Mouse (Mus musculus) heart, postnatal 10 days (tissue): ENCODE measurements around the gene Zfp326. TPM values are rescaled to one million over a fixed set of nuclear protein-coding genes. Genes with fewer than 3 reads are reported as not detected.

Experiments used
- DNase-seq, 2 experiments: peaks; one replicate each; pipeline ENCODE4 v3.0.0; 2021
- intact Hi-C: fragments of 180-260 bp; cut with DNase I; formaldehyde crosslinking; loops from one replicate; pipeline ENCODE4 v1.15.1; 2025
- total RNA-seq, 2 experiments: library from RNA; stranded (reverse); gene quantifications; 2 replicates each; pipeline ENCODE4 v1.2.3; 2021

Gene Zfp326
- 10 to 100 TPM; 21.1 to 21.9 TPM for total RNA-seq

GRCm38 (mm10) chr5:105876068-105876924 lies at the start of gene Zfp326:
Zfp326 (plus strand) TSS chr5:105876565.
- DNase-seq = peak; percentile 94
- intact Hi-C loops = no loop called here

GRCm38 (mm10) chr5:105826916-105827510 lies 49.4 kb upstream of the Zfp326 start:
- intact Hi-C loops = no loop called here
- DNase-seq = no peak

DNA sequence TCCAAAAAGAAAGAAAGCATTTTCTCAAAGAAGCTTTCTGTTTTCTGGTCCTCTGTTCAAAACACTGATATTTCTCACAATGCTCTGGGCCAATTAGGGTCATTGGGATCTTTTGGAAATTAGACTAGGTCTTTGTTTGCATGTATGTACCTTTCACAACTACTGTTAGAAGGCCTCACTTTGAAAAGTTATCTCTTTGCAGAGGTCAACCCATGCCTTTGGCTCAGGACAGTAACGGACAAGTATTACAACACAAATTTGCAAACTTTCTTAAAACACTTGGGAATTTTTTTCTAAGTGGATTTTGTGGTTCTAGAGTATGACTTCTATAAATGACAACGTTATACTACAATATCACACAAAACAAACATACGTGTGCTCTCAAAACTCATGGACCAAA lies 48.3 kb upstream of the Zfp326 start:
- intact Hi-C loops = no loop called here
- DNase-seq = no peak

DNA sequence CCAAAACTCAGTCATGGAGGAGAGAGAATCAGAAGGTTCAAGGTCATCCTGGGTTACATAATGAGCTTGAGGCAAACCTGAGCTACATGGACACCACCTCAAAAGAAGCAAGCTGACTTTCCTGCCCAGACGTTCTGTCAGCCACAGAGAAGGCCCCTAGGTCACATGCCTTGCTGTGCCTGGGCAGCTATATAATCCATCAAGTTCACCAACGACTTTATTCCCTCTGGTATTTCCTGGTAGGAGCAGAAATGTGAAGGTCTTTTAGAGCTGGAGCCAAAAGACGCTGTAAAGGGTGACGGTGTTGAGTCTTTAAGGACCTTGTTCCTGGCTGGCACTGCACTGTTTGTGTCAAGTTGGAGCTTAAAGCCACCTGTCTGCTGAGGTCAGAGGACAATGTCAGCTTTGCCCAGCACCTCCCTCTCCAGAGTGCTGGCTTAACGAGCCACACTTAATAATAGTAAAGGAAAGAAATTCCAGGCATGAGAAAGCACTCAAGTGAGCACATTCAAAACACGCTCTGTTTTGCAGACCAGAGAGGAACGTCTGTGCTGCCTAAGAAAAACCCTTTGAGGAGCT lies 47.3 kb upstream of the Zfp326 start:
- intact Hi-C loops = no loop called here
- no peak for DNase-seq

- peak; percentile 58 for DNase-seq
- intact Hi-C loops = no loop called here
Measured at GRCm38 (mm10) chr5:105832140-105832539, 44.2 kb upstream of the Zfp326 start.

DNA sequence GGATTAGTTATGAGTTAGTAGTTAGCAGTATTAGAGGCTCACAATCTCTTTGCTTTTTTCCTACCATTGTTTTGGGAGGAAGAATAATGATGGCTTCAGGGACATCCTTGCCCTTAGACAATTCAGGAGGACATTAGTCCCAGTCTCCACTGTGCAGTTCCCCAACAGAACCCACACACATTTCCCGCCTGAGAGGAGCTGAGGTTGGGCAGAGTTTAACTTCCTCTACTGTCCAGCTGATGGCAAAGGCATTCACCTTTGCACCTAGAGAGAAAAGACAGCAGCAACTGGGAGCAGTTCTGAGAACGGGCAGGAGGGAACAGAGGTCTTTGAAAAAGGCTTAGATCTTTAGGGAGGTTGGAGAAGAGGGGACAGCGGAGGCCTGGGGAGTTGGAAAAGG lies 42.4 kb upstream of the Zfp326 start:
- intact Hi-C loops = no loop called here
- DNase-seq = no peak

GRCm38 (mm10) chr5:105836006-105836405 lies 40.4 kb upstream of the Zfp326 start:
- peak; percentile 43 to 64 for DNase-seq
- intact Hi-C loops = no loop called here

DNA sequence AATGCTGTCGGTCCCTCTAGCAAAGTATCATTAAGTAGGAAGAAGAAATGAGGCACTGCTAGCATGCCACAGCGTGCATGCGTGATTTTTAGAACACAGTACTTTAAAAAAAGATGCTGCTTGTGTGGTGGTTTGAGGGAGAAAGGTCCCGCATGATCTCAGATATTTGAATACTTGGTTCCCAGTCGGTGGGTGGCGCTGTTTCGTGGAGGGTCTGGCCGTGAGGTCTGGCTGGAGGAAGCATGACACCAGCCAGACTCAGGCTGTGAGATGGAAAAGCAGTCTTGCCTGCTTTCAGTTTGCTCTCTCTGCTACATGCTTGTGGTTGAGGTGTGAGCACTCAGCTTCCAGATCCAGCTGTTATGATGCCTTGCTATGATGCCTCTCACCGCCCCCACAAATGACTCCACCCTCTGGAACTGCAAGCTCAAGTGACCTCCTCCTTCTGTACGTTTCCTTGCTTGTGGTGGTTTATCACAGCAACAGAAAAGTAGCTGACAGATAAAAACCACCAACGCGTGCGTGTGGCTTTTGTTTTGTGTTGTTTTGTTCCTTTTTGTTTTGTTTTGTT lies 36.5 kb upstream of the Zfp326 start:
- DNase-seq = no peak
- intact Hi-C loops = no loop called here

DNA sequence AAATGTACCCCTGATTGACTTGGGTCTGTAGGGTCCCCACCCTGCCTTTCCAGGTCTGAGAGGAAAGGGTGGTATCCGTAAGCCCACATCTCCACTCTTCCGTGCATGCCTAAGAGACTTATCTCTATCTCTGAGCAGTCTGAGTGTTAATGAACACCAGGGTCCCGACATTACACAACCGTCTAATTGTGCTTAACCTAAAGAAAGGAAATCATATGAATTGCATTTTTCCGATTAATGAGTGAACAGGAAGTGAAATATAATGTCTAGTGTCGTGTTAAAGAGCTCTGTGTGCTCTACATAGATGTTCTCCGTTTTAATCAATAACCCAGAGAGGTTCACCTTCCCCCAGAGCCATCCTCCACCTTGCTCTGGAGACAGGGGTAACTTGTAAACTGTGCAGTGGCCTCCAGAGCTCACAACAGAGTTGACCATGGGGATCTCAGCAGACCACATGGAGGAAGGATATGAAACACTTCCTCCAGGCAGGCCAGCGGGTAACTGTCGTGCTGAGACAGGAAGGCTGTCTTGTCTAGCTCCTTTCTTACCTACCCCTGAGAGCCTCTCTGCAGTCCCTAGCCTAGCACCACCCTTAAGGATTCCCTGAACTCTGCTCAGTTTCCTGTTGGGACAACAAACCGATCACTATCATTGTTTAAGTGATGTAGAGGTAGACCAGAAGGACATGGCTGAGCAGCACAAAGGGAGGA lies 32.2 kb upstream of the Zfp326 start:
- intact Hi-C loops = no loop called here
- no peak for DNase-seq

GRCm38 (mm10) chr5:105845041-105845440 lies 31.3 kb upstream of the Zfp326 start:
- intact Hi-C loops = no loop called here
- DNase-seq = no peak

- intact Hi-C loops = no loop called here
- DNase-seq = no peak
Measured at GRCm38 (mm10) chr5:105847726-105848125, 28.6 kb upstream of the Zfp326 start.

DNA sequence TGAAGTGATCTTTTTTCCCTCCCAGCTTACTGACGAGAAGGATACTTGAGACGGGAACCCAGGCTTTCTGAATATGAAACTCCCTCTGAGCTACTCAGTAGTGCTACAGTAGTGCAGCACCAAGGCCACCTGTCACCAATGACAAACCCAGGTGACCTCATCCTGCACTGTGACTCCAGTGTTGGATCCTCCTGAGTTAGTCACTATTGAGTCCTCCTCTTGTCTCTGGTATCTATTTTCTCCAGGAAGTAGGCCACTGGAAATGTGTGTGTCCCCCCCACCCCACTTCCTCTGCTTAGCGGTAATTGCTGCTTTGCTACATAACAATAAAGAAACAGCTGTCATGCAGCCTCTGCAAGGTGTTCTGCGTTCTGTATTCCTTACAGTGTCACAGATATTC lies 27.1 kb upstream of the Zfp326 start:
- no peak for DNase-seq
- intact Hi-C loops = no loop called here

- intact Hi-C loops = no loop called here
- DNase-seq = no peak
Measured at GRCm38 (mm10) chr5:105849643-105850042, 26.7 kb upstream of the Zfp326 start.

GRCm38 (mm10) chr5:105853271-105853670 lies 23.1 kb upstream of the Zfp326 start:
- intact Hi-C loops = no loop called here

GRCm38 (mm10) chr5:105857486-105857885 lies 18.9 kb upstream of the Zfp326 start:
- intact Hi-C loops = no loop called here
- DNase-seq = no peak

More at GRCm38 (mm10) chr5:105853271-105853670, 23.1 kb upstream of the Zfp326 start:
- no peak for DNase-seq

- intact Hi-C loops = no loop called here
- DNase-seq = peak; percentile 52 to 60
Measured at GRCm38 (mm10) chr5:105858754-105859694, 17.3 kb upstream of the Zfp326 start.

DNA sequence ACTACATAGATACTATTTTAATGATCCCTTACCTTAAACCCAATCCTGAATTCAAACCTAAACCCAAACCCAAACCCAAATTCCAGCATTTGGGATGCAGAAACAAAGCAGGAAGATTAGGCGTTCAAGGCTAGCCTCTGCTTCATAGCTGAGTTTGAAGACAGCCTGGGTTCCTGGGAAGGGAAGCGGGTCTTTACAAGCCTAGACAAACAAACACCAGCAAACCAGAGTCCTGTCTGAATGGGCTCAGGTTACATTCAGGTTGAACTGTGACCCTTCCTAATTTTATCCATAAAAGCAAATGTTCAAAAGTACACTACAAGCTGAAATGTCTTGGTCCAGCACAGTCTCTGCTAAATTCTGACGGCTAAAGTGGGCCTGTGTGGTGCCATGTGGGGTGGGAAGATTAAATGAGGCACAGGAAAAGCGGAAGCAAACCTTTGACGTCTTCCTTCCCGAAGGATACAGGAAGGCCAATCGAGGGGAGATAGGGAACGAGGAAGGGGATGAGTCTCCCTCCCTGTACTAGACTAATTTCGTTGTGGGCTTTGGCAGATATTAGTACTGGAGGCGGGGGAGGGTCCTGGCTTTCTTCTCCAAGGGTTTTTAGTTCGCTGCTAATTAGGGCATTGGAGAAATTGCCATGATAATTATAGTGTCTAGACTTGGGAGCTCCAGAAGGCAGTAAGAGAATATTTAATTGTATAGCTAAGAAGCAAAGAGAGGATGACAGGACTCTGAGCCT lies 16.5 kb upstream of the Zfp326 start:
- DNase-seq = no peak
- intact Hi-C loops = no loop called here

DNA sequence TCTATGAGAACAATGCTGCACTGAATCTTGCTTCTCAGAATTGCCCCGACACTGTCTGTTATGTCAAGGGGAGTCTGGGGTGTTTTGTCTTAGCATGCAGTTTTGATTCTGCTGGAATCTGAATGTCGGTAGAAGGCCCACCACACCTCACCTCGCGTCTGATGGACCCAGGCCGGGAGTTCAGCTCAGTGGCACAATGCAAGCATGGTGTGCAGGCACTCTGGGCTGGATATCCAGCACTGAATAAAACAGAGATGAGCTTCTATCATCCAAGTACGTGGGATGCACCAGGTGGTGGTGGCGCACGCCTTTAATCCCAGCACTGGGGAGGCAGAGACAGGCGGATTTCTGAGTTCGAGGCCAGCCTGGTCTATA lies 15.9 kb upstream of the Zfp326 start:
- no peak for DNase-seq
- intact Hi-C loops = no loop called here

DNA sequence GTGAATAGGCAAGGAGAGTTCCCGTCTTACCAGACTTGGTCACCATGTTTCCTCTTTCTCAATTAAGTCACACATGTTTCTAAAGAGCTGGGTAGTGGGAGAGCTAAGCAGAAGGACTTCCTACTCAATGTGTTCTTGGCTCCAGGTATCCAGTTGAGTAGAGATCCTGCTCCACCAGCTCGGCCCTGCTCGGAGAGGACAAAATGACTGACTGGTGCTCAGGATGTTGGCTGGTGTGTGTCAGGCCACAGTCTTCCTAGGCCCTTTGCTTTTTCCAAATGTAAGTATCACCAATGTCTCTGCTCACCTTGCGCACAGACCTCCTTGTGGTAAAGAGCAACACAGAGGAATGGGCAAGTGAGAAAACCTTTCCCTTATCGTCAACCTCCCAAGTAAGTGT lies 14.7 kb upstream of the Zfp326 start:
- intact Hi-C loops = no loop called here
- no peak for DNase-seq
